Mouse (Mus musculus): ENCODE data around the gene Rimbp3.

GRCm38 (mm10) chr16:17168049-17168448, 40.4 kb upstream of the Rimbp3 start:
- TF ChIP-seq CTCF (conservative IDR thresholded peaks at IDR 0.05; ENCODE audit: insufficient read depth, insufficient read length, low read depth, low read length) = no peak
- no peak for TF ChIP-seq POLR2A (IDR thresholded peaks at IDR 0.05; ENCODE audit: low read depth, low read length)

Data from kidney, adult 2 months (tissue).